Mouse (Mus musculus) cortical plate, adult 2 months (tissue): Measurements from ENCODE around the gene Tnfsf9.

ENCODE experiments used
- CTCF ChIP-seq: fragments of 200-500 bp; IDR thresholded peaks from 2 replicates; pipeline ENCODE4 v1.5.1; 2011; ENCODE audit warnings: mild to moderate bottlenecking, control low read depth, low read length; ENCODE audit not compliant: insufficient read depth; ENCODE audit errors: extremely low read depth
- POLR2A ChIP-seq: fragments of 200-500 bp; IDR thresholded peaks from 2 replicates; pipeline ENCODE4 v1.6.1; 2011; ENCODE audit warnings: mild to moderate bottlenecking, low read length, control low read depth; ENCODE audit not compliant: insufficient read depth; ENCODE audit errors: extremely low read depth

DNA sequence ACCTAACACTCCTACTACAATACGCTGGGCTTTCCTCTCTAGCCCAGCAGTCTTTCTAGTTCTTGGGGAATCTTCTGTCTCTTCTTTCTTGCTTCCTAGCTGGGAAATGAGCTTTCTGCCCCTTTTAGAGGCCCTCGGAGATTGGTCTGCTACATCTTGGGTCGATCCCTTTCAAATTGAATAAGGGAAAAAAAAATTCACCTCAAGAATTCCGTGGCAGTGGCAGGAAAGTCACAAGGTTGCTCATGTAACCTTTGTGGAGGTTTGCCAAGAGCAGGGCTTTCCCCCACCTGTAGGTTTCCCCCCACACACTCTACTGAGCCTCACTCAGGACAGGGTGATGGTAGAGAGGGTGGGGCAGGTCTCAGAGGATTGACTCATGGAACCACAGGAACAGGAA is 48.7 kb downstream of the Tnfsf9 start:
- TF ChIP-seq CTCF (no peak), POLR2A (no peak)
